Mouse (Mus musculus): ENCODE results near the gene Tead3.

The Tead3 gene

GRCm38 (mm10) chr17:28350466-28351352 is at the start of gene Tead3:
Gene Tead3, minus strand, starts transcription at chr17:28350817.
- peak; percentile 82 for DNase-seq (ENCODE audit: low spot score)

GRCm38 (mm10) chr17:28394994-28395393 is 44.4 kb upstream of the Tead3 start:
- no peak for DNase-seq (ENCODE audit: low spot score)

- DNase-seq (ENCODE audit: low spot score), result peak; percentile 55
Observed at GRCm38 (mm10) chr17:28394051-28394765, 43.6 kb upstream of the Tead3 start.

- DNase-seq (ENCODE audit: low spot score), result no peak
Observed at GRCm38 (mm10) chr17:28391568-28392432, 41.2 kb upstream of the Tead3 start.

GRCm38 (mm10) chr17:28388534-28388933 is 37.9 kb upstream of the Tead3 start:
- DNase-seq (ENCODE audit: low spot score), result no peak

- DNase-seq (ENCODE audit: low spot score), result no peak
Observed at GRCm38 (mm10) chr17:28386150-28386905, 35.7 kb upstream of the Tead3 start.

- DNase-seq (ENCODE audit: low spot score), result peak; percentile 29
Observed at GRCm38 (mm10) chr17:28384298-28384697, 33.7 kb upstream of the Tead3 start.

- DNase-seq (ENCODE audit: low spot score), result no peak
Observed at GRCm38 (mm10) chr17:28380255-28380654, 29.6 kb upstream of the Tead3 start.

GRCm38 (mm10) chr17:28375592-28376061 is 25.0 kb upstream of the Tead3 start:
- DNase-seq (ENCODE audit: low spot score), result no peak

- DNase-seq (ENCODE audit: low spot score), result no peak
Observed at GRCm38 (mm10) chr17:28374494-28374893, 23.9 kb upstream of the Tead3 start.

- DNase-seq (ENCODE audit: low spot score), result peak; percentile 51
Observed at GRCm38 (mm10) chr17:28373821-28374220, 23.2 kb upstream of the Tead3 start.

- DNase-seq (ENCODE audit: low spot score), result no peak
Observed at GRCm38 (mm10) chr17:28371941-28372340, 21.3 kb upstream of the Tead3 start.

GRCm38 (mm10) chr17:28371286-28371685 is 20.7 kb upstream of the Tead3 start:
- peak; percentile 31 for DNase-seq (ENCODE audit: low spot score)

GRCm38 (mm10) chr17:28369056-28369455 is 18.4 kb upstream of the Tead3 start:
- no peak for DNase-seq (ENCODE audit: low spot score)

GRCm38 (mm10) chr17:28368449-28368848 is 17.8 kb upstream of the Tead3 start:
- peak; percentile 66 for DNase-seq (ENCODE audit: low spot score)

GRCm38 (mm10) chr17:28365122-28365521 is 14.5 kb upstream of the Tead3 start, which contains the start of gene Tulp1:
Gene Tulp1, minus strand, starts transcription at chr17:28365222.
- DNase-seq (ENCODE audit: low spot score), result no peak

GRCm38 (mm10) chr17:28363507-28363906 is 12.9 kb upstream of the Tead3 start:
- DNase-seq (ENCODE audit: low spot score), result no peak

- no peak for DNase-seq (ENCODE audit: low spot score)
Observed at GRCm38 (mm10) chr17:28362653-28363292, 12.2 kb upstream of the Tead3 start.

- DNase-seq (ENCODE audit: low spot score), result no peak
Observed at GRCm38 (mm10) chr17:28361921-28362652, 11.5 kb upstream of the Tead3 start.

Measured in adipocyte (in vitro differentiated cells).